Mouse (Mus musculus) cortical plate, adult 2 months (tissue): Measurements from ENCODE around the gene Lurap1l.

Experiments used
- CTCF ChIP-seq: fragments of 200-500 bp; IDR thresholded peaks from 2 replicates; pipeline ENCODE4 v1.5.1; 2011; ENCODE audit warnings: mild to moderate bottlenecking, control low read depth, low read length; ENCODE audit not compliant: insufficient read depth; ENCODE audit errors: extremely low read depth
- POLR2A ChIP-seq: fragments of 200-500 bp; IDR thresholded peaks from 2 replicates; pipeline ENCODE4 v1.6.1; 2011; ENCODE audit warnings: mild to moderate bottlenecking, low read length, control low read depth; ENCODE audit not compliant: insufficient read depth; ENCODE audit errors: extremely low read depth

- TF ChIP-seq POLR2A (no peak), CTCF (no peak)
Measured at GRCm38 (mm10) chr4:80940946-80941345, 30.5 kb downstream of the Lurap1l start.
